Mouse (Mus musculus) stomach, embryonic 16.5 days (tissue): ENCODE data around the gene Sult1a1. TPM values are rescaled to one million over a fixed set of nuclear protein-coding genes. Genes with fewer than 3 reads are reported as not detected.

Experiments
- ATAC-seq: fragments of 200-750 bp; cut with Nextera tagmentation; 2 replicates; pipeline ENCODE4 v1.8.0; 2017; ENCODE audit warnings: moderate number of reproducible peaks, moderate TSS enrichment; ENCODE audit not compliant: insufficient read depth, low FRiP score
- H3K27ac ChIP-seq: fragments of 300-500 bp; sonication (generic); 2 replicates; pipeline ENCODE4 v1.5.1; 2014; ENCODE audit warnings: low read length
- H3K27me3 ChIP-seq: fragments of 300-500 bp; sonication (generic); 2 replicates; pipeline ENCODE4 v1.6.1; 2014; ENCODE audit warnings: low read length, control low read depth, mixed read lengths; ENCODE audit not compliant: control insufficient read depth, insufficient read depth
- H3K36me3 ChIP-seq: fragments of 300-500 bp; sonication (generic); 2 replicates; pipeline ENCODE4 v1.6.1; 2014; ENCODE audit warnings: low read length; ENCODE audit not compliant: control insufficient read depth, insufficient read depth
- H3K4me1 ChIP-seq: fragments of 300-500 bp; sonication (generic); 2 replicates; pipeline ENCODE4 v1.6.1; 2014; ENCODE audit warnings: low read length, control low read depth, mixed read lengths; ENCODE audit not compliant: control insufficient read depth, insufficient read depth
- H3K4me2 ChIP-seq: fragments of 300-500 bp; sonication (generic); 2 replicates; pipeline ENCODE4 v1.6.1; 2014; ENCODE audit warnings: low read depth, low read length, mixed read lengths
- H3K4me3 ChIP-seq: fragments of 300-500 bp; sonication (generic); replicated peaks from 2 replicates; pipeline ENCODE4 v1.5.1; 2014; ENCODE audit warnings: mild to moderate bottlenecking, low read length
- H3K9ac ChIP-seq: fragments of 300-500 bp; sonication (generic); 2 replicates; pipeline ENCODE4 v1.6.1; 2014; ENCODE audit warnings: low read length
- H3K9me3 ChIP-seq: fragments of 300-500 bp; sonication (generic); replicated peaks from 2 replicates; pipeline ENCODE4 v1.6.1; 2016; ENCODE audit warnings: low read length, control low read depth; ENCODE audit not compliant: control insufficient read depth
- WGBS: fragments of 180-500 bp; shearing (Covaris S2); extraction: QIAGEN DNeasy Blood & Tissue Kit; methylation state at CpG from one replicate; pipeline ENCODE4 v1.1.7; 2014; 5-methylcytosine and 5-hydroxymethylcytosine counted together
- polyA plus RNA-seq: library from polyadenylated mRNA; unstranded; fragments of >200 nt; fragmentation: Nextera tagmentation; extraction: Ambion mirVana; gene quantifications from 2 replicates; pipeline ENCODE4 v1.2.1, GENCODE M21; 2015

Gene Sult1a1
- polyA plus RNA-seq, result 11.9 and 13.0 TPM in 2 replicates

DNA sequence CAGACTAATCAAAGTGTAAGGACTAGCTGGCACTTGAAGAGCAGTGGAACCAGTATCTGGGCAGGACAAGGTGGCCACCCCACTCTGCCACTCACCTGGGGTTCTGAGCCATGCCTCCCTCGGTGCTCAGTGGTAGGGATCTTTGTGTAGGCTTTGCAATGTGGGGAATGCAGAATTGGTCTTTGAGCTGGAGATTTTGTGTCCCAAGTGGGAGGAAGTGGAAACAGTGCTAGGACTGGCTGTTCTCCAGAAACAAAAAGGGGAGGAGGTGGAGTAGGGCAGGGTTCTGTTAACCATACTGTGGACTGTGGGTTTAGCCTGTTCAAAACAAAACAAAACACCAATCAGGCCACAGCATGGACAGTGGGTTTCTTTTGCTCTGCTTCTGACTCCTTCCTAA is at the start of gene Sult1a1:
Gene Sult1a1 (minus strand): TSS at position 226 of the 400 bp plus-strand sequence.
- peak; percentile 48 for ATAC-seq
- peaks cover 6% of the 10 kb centered on the region; the same call in 1 of the 2 replicates for H3K4me1 ChIP-seq
- H3K36me3 ChIP-seq, result no peaks in the 10 kb centered on the region
- no peaks in the 10 kb centered on the region for H3K27me3 ChIP-seq
- WGBS, result 44% methylated on average over 1 of the region's 1 CpGs
- 0 out of 2 replicates have a peak within 1 kb of the TSS, but pooled peaks have one; percentile 26 for H3K4me2 ChIP-seq
- 0 out of 2 replicates have a peak within 1 kb of the TSS, but pooled peaks have one; percentile 31 for H3K27ac ChIP-seq
- no peak within 1 kb of the TSS; the same call in 1 of the 2 replicates for H3K4me3 ChIP-seq
- no peaks in the 10 kb centered on the region for H3K9me3 ChIP-seq
- no peak within 1 kb of the TSS for H3K9ac ChIP-seq

DNA sequence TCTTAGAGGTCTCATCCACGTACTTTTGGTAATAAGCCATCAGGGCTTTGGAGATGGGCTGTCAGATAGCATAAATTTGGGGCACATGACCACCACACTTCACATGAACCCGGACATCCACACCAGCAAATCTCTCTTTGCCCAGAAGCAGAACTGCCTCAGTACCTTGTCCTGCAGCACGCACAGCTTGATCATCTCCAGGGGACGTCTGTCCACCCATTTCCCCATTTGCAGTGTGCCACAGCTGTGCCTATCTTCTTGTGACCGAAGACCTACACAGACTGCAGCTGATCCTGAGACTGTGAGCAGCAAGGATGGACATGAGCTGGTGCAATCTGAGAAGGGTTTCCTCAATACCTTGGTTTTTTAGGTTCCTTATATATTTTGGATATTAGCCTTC is 49.4 kb upstream of the Sult1a1 start:
- H3K4me1 ChIP-seq, result 0 out of 2 replicates have a peak, but pooled peaks cover 2% of the 10 kb centered on the region
- no peak for ATAC-seq
- no peaks in the 10 kb centered on the region for H3K27me3 ChIP-seq
- H3K4me3 ChIP-seq, result no peak overlapping the region
- H3K36me3 ChIP-seq, result no peaks in the 10 kb centered on the region
- WGBS, result 75% methylated on average over 5 of the region's 5 CpGs
- no peaks in the 10 kb centered on the region for H3K9me3 ChIP-seq
- no peak overlapping the region for H3K4me2 ChIP-seq
- no peak overlapping the region for H3K27ac ChIP-seq
- H3K9ac ChIP-seq, result no peak overlapping the region

DNA sequence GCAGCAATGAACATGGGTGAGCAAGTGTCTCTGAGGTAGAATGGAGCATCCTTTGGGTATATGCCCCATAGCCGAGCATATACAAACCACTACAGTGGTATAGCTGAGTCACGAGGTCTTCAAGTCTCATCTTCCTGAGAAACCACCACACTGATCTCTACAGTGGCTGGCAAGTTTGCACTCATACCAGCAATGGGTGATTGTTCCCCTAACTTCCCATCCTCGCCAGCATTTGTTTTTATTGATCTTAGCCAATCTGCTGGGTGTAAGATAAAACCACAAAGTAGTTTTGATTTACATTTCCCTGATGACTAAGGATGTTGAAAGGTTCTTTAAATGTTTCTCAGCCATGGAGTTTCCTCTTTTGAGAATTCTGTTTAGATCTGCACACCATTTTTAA is 48.8 kb upstream of the Sult1a1 start:
- no peaks in the 10 kb centered on the region for H3K27me3 ChIP-seq
- no peaks in the 10 kb centered on the region for H3K9me3 ChIP-seq
- H3K4me1 ChIP-seq, result 0 out of 2 replicates have a peak, but pooled peaks cover 2% of the 10 kb centered on the region
- no peak overlapping the region for H3K4me3 ChIP-seq
- no peak overlapping the region for H3K27ac ChIP-seq
- no peak overlapping the region for H3K4me2 ChIP-seq
- H3K9ac ChIP-seq, result no peak overlapping the region
- ATAC-seq, result no peak
- WGBS, result 61% methylated on average over 3 of the region's 3 CpGs
- H3K36me3 ChIP-seq, result no peaks in the 10 kb centered on the region

DNA sequence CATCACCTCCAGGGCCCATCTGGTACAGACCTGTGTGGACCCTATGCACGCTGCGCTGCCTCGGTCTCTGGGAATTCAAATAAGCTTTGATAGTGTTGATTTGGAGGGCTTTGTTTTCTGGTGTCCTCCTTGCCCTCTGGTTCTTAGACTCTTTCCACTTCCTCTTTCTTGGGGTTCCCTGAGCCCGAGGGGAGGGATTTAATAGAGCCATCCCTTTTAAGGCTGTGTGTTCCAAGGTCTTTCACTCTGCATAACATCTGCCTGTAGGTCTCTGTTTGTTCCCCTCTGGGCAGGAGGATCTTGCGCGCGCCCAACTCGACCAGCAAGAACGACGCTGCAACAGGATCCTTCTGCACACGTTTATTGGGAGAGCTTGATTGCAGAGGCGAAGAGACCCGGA is 45.4 kb upstream of the Sult1a1 start:
- H3K4me2 ChIP-seq, result no peak overlapping the region
- no peaks in the 10 kb centered on the region for H3K27me3 ChIP-seq
- H3K36me3 ChIP-seq, result no peaks in the 10 kb centered on the region
- no peaks in the 10 kb centered on the region for H3K9me3 ChIP-seq
- H3K4me3 ChIP-seq, result no peak overlapping the region
- H3K4me1 ChIP-seq, result 0 out of 2 replicates have a peak, but pooled peaks cover 2% of the 10 kb centered on the region
- no peak overlapping the region for H3K27ac ChIP-seq
- ATAC-seq, result no peak
- H3K9ac ChIP-seq, result no peak overlapping the region
- WGBS, result 89% methylated on average over 13 of the region's 13 CpGs

DNA sequence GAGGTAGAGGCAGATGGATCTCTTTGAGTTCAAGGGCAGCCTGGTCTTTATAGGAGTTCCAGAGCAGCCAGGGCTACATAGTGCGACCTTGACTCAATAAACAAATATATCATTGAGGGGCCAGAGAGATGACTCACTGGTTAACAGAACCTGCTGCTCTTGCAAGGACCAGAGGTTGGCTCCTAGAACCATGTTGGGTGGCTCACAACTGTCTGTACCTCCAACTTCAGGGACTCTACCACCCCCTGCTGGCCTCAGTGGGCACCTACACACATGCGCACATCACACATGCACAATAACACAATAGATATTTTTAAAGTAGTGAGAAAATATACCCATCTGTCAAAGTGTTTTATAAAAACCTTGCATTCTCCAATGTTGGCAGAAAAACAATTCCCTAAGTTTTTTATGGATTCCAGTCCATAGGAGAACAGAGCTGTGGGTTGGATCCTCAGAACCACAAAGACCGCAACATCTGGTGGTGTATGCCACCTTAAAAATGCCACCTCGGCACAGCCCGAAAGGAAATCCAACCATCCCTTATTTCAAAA is 42.6 kb upstream of the Sult1a1 start:
- WGBS, result 91% methylated on average over 5 of the region's 5 CpGs
- Histone ChIP-seq H3K9me3 (no peaks in the 10 kb centered on the region), H3K27me3 (no peaks in the 10 kb centered on the region), H3K27ac (no peak overlapping the region), H3K4me3 (no peak overlapping the region), H3K4me1 (no peaks in the 10 kb centered on the region), H3K9ac (no peak overlapping the region), H3K36me3 (no peaks in the 10 kb centered on the region), H3K4me2 (no peak overlapping the region)
- ATAC-seq, result no peak

DNA sequence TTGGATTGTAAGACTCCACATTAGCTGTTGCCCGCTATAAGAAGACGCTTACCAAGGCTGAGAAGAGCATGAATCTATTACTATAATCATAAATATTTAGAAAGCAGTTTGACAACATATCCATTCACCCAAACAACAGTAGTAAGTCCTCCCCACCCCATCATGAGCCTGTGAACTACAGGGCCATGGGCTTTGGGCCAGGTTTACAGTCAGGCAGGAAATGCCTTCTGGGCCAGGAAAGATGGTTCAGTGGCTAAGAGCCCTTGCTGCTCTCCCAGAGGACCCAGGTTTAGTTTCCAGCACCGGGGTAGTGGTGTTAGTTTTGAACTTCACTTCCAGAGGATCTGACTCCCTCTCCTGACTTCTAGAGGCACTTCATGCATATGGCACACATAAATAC is 41.3 kb upstream of the Sult1a1 start:
- H3K9me3 ChIP-seq, result no peaks in the 10 kb centered on the region
- H3K27me3 ChIP-seq, result no peaks in the 10 kb centered on the region
- WGBS, result 64% methylated on average over 3 of the region's 3 CpGs
- no peaks in the 10 kb centered on the region for H3K36me3 ChIP-seq
- no peak for ATAC-seq
- no peak overlapping the region for H3K4me2 ChIP-seq
- no peak overlapping the region for H3K4me3 ChIP-seq
- no peak overlapping the region for H3K27ac ChIP-seq
- H3K9ac ChIP-seq, result no peak overlapping the region
- no peaks in the 10 kb centered on the region for H3K4me1 ChIP-seq

DNA sequence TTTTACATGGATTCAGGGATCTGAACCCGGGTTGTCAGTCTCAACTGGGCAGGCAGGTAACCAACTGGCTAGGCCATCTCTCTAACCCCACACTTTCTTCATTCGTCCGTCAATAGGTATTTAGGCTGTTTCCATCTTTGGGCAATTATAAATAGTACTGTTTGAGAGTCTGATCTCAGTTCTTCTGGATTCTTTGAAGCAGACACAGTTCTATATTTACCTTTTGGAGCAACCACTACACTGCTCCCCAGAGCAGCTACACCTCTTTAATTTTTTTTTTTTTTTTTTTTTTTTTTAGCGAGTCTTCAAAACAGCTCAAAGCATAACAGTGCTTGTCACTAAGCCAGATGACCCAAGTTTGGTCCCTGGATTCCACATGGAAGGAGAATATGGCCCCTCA is 39.4 kb upstream of the Sult1a1 start:
- Histone ChIP-seq H3K27me3 (no peaks in the 10 kb centered on the region), H3K36me3 (no peaks in the 10 kb centered on the region), H3K9ac (no peak overlapping the region), H3K27ac (no peak overlapping the region), H3K9me3 (no peaks in the 10 kb centered on the region), H3K4me2 (no peak overlapping the region), H3K4me3 (no peak overlapping the region), H3K4me1 (no peaks in the 10 kb centered on the region)
- WGBS, result 83% methylated on average over 4 of the region's 4 CpGs
- no peak for ATAC-seq

DNA sequence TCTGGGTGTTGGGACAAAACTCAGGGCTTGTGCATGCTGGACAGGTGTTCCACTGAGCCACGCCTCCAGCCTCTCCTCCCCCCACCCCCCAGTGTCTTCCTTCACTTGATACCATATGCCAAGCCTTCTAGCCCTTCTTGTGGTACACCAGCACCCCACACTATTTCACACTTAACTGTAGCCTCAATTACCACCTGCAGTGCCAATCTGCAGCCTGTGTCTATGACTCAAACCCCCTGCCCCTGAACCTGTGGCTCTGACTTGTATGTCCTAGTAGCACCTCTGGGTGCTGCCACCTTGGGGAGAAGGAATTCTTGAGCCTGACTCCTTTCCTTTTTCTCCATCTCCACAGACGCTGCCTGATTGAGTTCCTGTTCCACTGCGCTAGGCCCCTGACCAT is 35.7 kb upstream of the Sult1a1 start:
- H3K9me3 ChIP-seq, result 0 out of 2 replicates have a peak, but pooled peaks cover 3% of the 10 kb centered on the region
- no peak overlapping the region for H3K4me2 ChIP-seq
- no peaks in the 10 kb centered on the region for H3K27me3 ChIP-seq
- no peaks in the 10 kb centered on the region for H3K4me1 ChIP-seq
- H3K27ac ChIP-seq, result no peak overlapping the region
- H3K4me3 ChIP-seq, result no peak overlapping the region
- ATAC-seq, result no peak
- no peaks in the 10 kb centered on the region for H3K36me3 ChIP-seq
- 83% methylated on average over 3 of the region's 3 CpGs for WGBS
- H3K9ac ChIP-seq, result no peak overlapping the region

DNA sequence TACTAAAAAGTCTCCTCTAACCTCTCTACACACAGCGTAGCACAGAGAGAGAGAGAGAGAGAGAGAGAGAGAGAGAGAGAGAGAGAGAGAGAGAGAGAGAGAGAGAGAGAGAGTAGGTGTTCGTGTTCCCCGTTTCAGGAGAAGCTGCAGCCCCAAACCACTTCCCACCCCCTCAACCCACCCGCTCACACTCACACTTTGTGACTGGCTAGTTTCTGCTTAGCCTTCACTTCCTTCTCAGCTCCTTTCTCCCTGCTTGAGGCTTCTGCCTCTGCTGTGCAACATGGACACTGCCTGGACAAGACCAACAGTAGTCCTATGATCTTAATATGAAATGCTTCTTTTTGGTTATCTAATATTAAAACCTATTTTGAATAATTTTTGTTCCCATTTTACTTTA is 34.0 kb upstream of the Sult1a1 start:
- no peak for ATAC-seq
- H3K4me1 ChIP-seq, result no peaks in the 10 kb centered on the region
- 69% methylated on average over 4 of the region's 4 CpGs for WGBS
- H3K4me3 ChIP-seq, result no peak overlapping the region
- no peaks in the 10 kb centered on the region for H3K36me3 ChIP-seq
- 0 out of 2 replicates have a peak, but pooled peaks cover 3% of the 10 kb centered on the region for H3K9me3 ChIP-seq
- no peak overlapping the region for H3K4me2 ChIP-seq
- no peaks in the 10 kb centered on the region for H3K27me3 ChIP-seq
- H3K27ac ChIP-seq, result no peak overlapping the region
- no peak overlapping the region for H3K9ac ChIP-seq
